Comparison of ENCODE assay signal across 26 mouse cellular contexts in the genomic region with DNA sequence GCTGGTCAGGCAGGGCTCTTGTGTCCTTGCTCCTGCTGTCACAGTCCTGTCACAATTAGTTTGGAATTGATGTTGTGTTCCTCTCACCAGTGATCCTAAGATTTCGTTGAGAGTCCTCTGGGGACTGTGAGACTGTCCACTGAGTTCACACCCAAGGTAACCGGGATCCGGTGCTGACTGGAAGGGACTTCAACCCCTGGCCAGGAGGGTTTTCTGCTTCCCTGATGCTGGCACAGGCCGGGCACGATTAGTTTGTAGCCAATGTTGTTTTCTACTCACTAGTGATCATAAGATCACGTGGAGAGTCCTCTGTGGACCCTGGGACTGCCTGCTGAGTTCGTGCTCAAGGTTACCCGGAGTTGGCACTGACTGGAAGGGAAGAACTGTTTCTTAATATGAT. TPM values are rescaled to one million over a fixed set of nuclear protein-coding genes. Genes with fewer than 3 reads are reported as not detected.
DNase-seq lines count a peak whose midpoint lies in the region; ATAC-seq and TF ChIP-seq lines count a peak whose summit lies in the region.
"Had no signal": no experiment of that assay in that cellular context is flagged by ENCODE, and none has a peak within 500 bp of the region (broad histone marks: within the 10 kb centered on the region; RNA-seq: fewer than 3 reads in every experiment).

No protein-coding gene starts in this region.

- 69% methylated on average over 8 of the region's 8 CpGs for WGBS in kidney, adult 2 months
- WGBS in midbrain, embryonic 12.5 days = 89% methylated on average over 8 of the region's 8 CpGs
- WGBS in midbrain, embryonic 10.5 days = 91% methylated on average over 8 of the region's 8 CpGs

- no peak overlapping the region for H3K27ac ChIP-seq in kidney, adult 2 months (ENCODE audit: insufficient read depth, low read depth, low read length)
- no peak overlapping the region for H3K27ac ChIP-seq in midbrain, embryonic 12.5 days (replicated peaks)
- H3K27ac ChIP-seq in midbrain, embryonic 10.5 days (replicated peaks) = no peak overlapping the region
- H3K27ac ChIP-seq: forebrain, embryonic 10.5 days; forebrain, embryonic 13.5 days; heart, adult 2 months; heart, embryonic 10.5 days; heart, embryonic 13.5 days; hindbrain, embryonic 14.5 days had no signal

- no peak overlapping the region for H3K4me3 ChIP-seq in kidney, adult 2 months (ENCODE audit: insufficient read depth, low read depth, low read length)
- H3K4me3 ChIP-seq in midbrain, embryonic 12.5 days = no peak overlapping the region
- no peak overlapping the region for H3K4me3 ChIP-seq in midbrain, embryonic 10.5 days
- H3K4me3 ChIP-seq: forebrain, embryonic 10.5 days; forebrain, embryonic 13.5 days; heart, adult 2 months; heart, embryonic 10.5 days; heart, embryonic 13.5 days had no signal

- ATAC-seq in midbrain, embryonic 12.5 days (ENCODE audit: low FRiP score, low read depth) = peak; percentile 16; the same call in 1 of the 2 replicates
- ATAC-seq: forebrain, embryonic 13.5 days; forebrain, embryonic 16.5 days; Patski had no signal

- no peak for TF ChIP-seq POLR2A in kidney, adult 2 months (IDR thresholded peaks at IDR 0.05; ENCODE audit: low read depth, low read length)

- no peaks in the 10 kb centered on the region for H3K27me3 ChIP-seq in kidney, adult 2 months (replicated peaks; ENCODE audit: control insufficient read depth, insufficient read depth, low read length)
- H3K27me3 ChIP-seq in midbrain, embryonic 12.5 days = no peaks in the 10 kb centered on the region
- H3K27me3 ChIP-seq in midbrain, embryonic 10.5 days (ENCODE audit: low read depth, poor library complexity, severe bottlenecking) = no peaks in the 10 kb centered on the region
- H3K27me3 ChIP-seq: CH12.LX; forebrain, embryonic 13.5 days; heart, embryonic 13.5 days; Patski had no signal

- H3K4me1 ChIP-seq in kidney, adult 2 months (ENCODE audit: control insufficient read depth, insufficient read depth, low read length) = no peaks in the 10 kb centered on the region
- no peaks in the 10 kb centered on the region for H3K4me1 ChIP-seq in midbrain, embryonic 12.5 days
- no peaks in the 10 kb centered on the region for H3K4me1 ChIP-seq in midbrain, embryonic 10.5 days
- H3K4me1 ChIP-seq: forebrain, embryonic 10.5 days; forebrain, embryonic 13.5 days; heart, embryonic 10.5 days; heart, embryonic 13.5 days had no signal

- no peak overlapping the region for H3K4me2 ChIP-seq in midbrain, embryonic 12.5 days (replicated peaks)
- H3K4me2 ChIP-seq: forebrain, embryonic 13.5 days; heart, embryonic 13.5 days; hindbrain, embryonic 14.5 days had no signal

- H3K9ac ChIP-seq in midbrain, embryonic 12.5 days (replicated peaks) = no peak overlapping the region
- H3K9ac ChIP-seq: forebrain, embryonic 13.5 days; heart, embryonic 13.5 days; hindbrain, embryonic 14.5 days had no signal

- H3K36me3 ChIP-seq in kidney, adult 2 months (ENCODE audit: control insufficient read depth, insufficient read depth, low read length) = no peaks in the 10 kb centered on the region; the same call in 1 of the 2 replicates
- no peaks in the 10 kb centered on the region for H3K36me3 ChIP-seq in midbrain, embryonic 12.5 days
- H3K36me3 ChIP-seq in midbrain, embryonic 10.5 days = no peaks in the 10 kb centered on the region
- H3K36me3 ChIP-seq: G1E; heart, embryonic 10.5 days; heart, embryonic 13.5 days had no signal

- no peaks in the 10 kb centered on the region for H3K9me3 ChIP-seq in midbrain, embryonic 12.5 days
- no peaks in the 10 kb centered on the region for H3K9me3 ChIP-seq in midbrain, embryonic 10.5 days (replicated peaks)
- H3K9me3 ChIP-seq: forebrain, embryonic 10.5 days; forebrain, embryonic 13.5 days; G1E; heart, embryonic 10.5 days; heart, embryonic 13.5 days had no signal

- peak; percentile 43 for DNase-seq in kidney, adult 2 months
- no peak for DNase-seq in kidney, adult 18-20 months
- peak; percentile 8 to 43 for DNase-seq in kidney, postnatal 36 days
- DNase-seq in kidney, postnatal 10 days = no peak
- no peak for DNase-seq in midbrain, embryonic 10.5 days (ENCODE audit: low spot score)
- DNase-seq: adrenal gland, postnatal 10 days; adrenal gland, postnatal 36 days; B cell, adult 2 months; cerebellum, adult 18-20 months; cerebellum, adult 9-10 months; cerebellum, postnatal 14 days; gastrocnemius, postnatal 10 days; gastrocnemius, postnatal 36 days; heart, adult 2 months; heart, postnatal 14 days; heart, postnatal 4 days had no signal

- TF ChIP-seq CTCF in kidney, adult 2 months (conservative IDR thresholded peaks at IDR 0.05; ENCODE audit: insufficient read depth, insufficient read length, low read depth, low read length) = no peak

RNA-seq across cellular contexts. Expression of a gene that starts 55.3 kb away (rescaled TPM):
- 0.92 and 0.99 TPM in 2 replicates for polyA plus RNA-seq in kidney, adult 2 months (2012; rRNA removed)
- polyA plus RNA-seq in midbrain, embryonic 12.5 days (2016; fragmentation: Nextera tagmentation; extraction: Ambion mirVana) = 12.4 and 15.2 TPM in 2 replicates
- polyA plus RNA-seq in midbrain, embryonic 10.5 days (2016; fragmentation: Nextera tagmentation; extraction: Ambion mirVana) = 8.3 and 9.8 TPM in 2 replicates

RNA-seq across cellular contexts. Expression of a gene that starts 55.3 kb away (rescaled TPM):
- 3.4 and 4.3 TPM in 2 replicates for polyA plus RNA-seq in kidney, adult 2 months (2012; rRNA removed)
- 44.5 and 46.6 TPM in 2 replicates for polyA plus RNA-seq in midbrain, embryonic 12.5 days (2016; fragmentation: Nextera tagmentation; extraction: Ambion mirVana)
- polyA plus RNA-seq in midbrain, embryonic 10.5 days (2016; fragmentation: Nextera tagmentation; extraction: Ambion mirVana) = 40.2 and 44.6 TPM in 2 replicates

Comparison
In these comparisons a context has a peak if more than half of its experiments do, and no peak if none do; other contexts are left out.
1. DNase-seq: peak in kidney, adult 2 months (single experiment) and kidney, postnatal 36 days (2 of 2); none in kidney, adult 18-20 months (single experiment), kidney, postnatal 10 days (single experiment) and midbrain, embryonic 10.5 days (single experiment).